Mouse (Mus musculus): Measurements from ENCODE around the gene Dlg4.

- no peak for TF ChIP-seq CTCF (IDR thresholded peaks at IDR 0.05; ENCODE audit: low read depth)
- no peak for TF ChIP-seq EP300 (IDR thresholded peaks at IDR 0.05; ENCODE audit: low read depth)
These were observed 6.2 kb upstream of the Dlg4 start for GRCm38 (mm10) chr11:70010548-70010947.

Data from liver, embryonic 14.5 days (tissue).